Mouse (Mus musculus) layer of hippocampus, postnatal 36 days (tissue): Measurements from ENCODE around the gene Nxpe2. TPM values are rescaled to one million over a fixed set of nuclear protein-coding genes. Genes with fewer than 3 reads are reported as not detected.
A peak's percentile ranks its signal among the peaks of the same experiment; 100 is the strongest.
"Not testable (repeated sequence)": the region's sequence is repeated elsewhere in the genome, so short reads cannot be mapped to it uniquely, and the experiment has no call there.

Experiments
- DNase-seq, 2 experiments: peaks; one replicate each; pipeline ENCODE4 v3.0.0; 2022
- total RNA-seq, 2 experiments: library from RNA; stranded (reverse); gene quantifications; 2 replicates each; pipeline ENCODE4 v1.2.3; 2021

Gene Nxpe2
- under 1 TPM in 1 of 2 experiments, not detected in 1; 0.12 TPM for total RNA-seq

- DNase-seq = no peak
These were observed at the start of gene Nxpe2 for GRCm38 (mm10) chr9:48353148-48353698. Gene Nxpe2, minus strand, starts transcription at chr9:48353454.

DNA sequence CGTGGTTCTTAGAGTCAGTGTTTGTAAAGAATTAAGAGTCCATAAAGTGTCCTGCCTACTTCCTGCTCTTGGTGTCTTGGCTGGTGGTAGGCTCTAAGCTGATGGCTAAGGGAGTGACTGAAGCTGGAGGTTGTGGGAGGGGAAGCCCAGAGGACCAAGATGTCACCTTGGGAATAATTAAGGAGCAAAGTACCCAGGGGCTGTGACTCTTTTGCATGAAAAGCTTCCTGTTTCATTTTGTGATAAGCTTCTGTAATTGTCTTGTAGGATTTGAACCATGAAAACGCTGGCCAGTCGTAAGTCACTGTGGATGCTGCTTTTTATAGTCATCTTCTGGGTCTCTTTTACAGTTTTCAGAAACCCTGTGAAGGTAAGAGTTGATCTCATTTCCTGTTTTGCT lies 36.7 kb upstream of the Nxpe2 start:
- DNase-seq = no peak

- no peak for DNase-seq
These were observed 35.2 kb upstream of the Nxpe2 start for GRCm38 (mm10) chr9:48388451-48388850.

- DNase-seq = no peak
These were observed 21.1 kb upstream of the Nxpe2 start for GRCm38 (mm10) chr9:48374357-48374756.

DNA sequence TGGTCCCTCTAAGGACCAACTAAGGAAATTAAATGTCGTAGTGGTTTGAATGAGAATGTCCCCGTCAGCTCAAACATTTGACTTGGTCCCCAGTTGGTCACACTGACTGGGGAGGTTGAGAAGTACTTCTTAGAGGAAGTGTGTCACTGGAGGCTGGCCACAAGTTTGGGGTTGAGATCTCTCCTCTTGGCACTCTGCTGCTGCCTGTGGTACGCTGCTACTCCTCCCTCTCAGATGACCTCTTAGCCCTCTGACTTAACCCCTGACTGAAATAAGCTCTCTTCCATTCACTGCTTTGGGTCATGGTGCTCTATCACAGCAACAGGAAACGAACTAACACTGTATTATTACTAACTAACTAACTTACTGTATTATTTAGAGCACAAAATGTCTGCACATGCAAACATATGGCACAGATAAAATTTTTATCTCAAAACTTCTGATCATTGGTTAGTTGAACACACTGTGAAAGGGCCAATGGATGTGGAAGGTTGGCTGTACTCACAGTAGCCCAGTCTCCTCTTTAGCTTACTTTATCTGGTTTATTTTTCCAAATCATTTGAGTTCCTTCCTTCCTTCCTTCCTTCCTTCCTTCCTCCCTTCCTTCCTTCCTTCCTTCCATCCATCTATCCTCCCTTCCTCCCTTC lies 20.1 kb upstream of the Nxpe2 start:
- DNase-seq = no peak

DNA sequence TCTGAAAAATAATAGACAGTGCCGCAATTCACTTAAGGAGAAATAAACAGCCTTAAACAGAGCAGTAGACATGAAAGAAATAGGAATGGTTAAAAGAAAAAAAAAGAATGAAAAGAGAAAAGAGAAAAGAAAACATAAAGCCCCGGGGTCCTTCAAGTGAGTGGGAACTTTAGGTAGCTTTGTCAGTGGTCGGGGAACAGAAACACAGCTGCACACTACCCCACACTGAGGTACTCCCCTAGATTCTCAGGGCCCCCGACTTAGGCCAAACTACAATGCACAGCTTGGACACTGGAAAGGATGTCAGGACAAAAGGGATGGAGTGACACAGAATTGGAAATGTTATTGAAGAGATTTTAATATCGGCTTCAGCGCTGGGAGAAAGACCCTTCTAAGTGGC lies 9.5 kb upstream of the Nxpe2 start:
- no peak for DNase-seq

DNA sequence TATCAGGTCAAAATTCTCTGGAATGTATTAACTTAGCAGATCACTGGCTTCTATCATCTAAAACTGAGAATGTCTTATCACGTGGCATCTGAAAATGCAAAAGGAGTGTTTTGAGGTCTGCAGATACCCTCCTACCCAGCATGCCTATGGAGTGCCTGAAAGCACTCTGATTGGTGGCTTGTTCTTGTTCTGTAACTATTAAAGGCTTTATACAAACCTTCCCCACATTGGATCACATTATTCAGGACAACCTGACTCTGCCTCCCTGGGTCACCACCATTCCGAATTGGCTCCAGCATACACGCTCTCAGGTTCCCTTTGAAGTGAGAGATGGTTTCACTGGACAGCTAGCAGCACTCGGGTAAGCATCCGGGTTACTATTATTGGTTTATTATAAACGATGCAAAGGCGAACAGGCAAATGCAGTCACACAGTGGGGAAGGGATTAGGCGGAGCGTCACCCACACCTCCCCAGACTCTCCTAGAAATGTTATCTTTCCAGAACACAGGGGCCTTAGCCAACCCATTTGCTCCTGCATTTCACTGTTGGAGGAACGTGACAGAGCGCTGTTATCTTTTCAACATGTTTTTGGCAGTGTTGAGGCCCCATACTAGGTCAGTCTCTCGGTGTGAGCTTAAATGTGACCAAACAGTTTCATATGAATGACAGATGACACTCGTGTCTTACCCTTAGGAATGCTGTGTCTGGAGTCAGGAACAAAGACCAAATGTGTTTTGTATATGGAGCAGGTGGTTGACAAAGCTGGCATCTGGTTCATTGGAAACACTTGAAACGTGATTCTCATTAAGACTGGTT lies 8.8 kb upstream of the Nxpe2 start:
- DNase-seq = no peak

- no peak for DNase-seq
These were observed 7.6 kb upstream of the Nxpe2 start for GRCm38 (mm10) chr9:48360826-48361225.

GRCm38 (mm10) chr9:48357097-48357496 lies 3.8 kb upstream of the Nxpe2 start:
- DNase-seq = no peak

GRCm38 (mm10) chr9:48354793-48355192 lies 1.5 kb upstream of the Nxpe2 start:
- DNase-seq = peak; percentile 68 to 79

- DNase-seq = no peak
These were observed 868 bp upstream of the Nxpe2 start for GRCm38 (mm10) chr9:48354122-48354521.

- no peak for DNase-seq
These were observed 7.4 kb downstream of the Nxpe2 start for GRCm38 (mm10) chr9:48345866-48346265.

DNA sequence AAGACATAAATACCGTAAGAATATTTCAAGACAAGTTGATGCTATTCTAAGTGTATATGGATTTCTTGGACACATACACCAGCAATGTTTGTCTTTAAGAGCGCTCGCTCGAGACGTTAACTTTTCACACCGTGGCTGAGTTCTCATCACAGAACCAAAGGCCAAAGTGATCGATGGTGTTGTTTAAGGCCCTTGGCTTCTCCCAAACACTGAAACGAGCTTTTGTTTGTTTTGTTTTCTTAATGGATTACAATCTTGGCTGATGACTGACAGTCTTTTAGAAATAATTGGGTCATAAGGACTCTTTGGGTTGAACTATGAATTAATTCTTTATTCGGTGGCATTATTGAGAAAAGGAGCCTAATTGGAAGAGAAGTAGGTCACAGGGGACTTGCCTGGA lies 7.8 kb downstream of the Nxpe2 start:
- DNase-seq = no peak

DNA sequence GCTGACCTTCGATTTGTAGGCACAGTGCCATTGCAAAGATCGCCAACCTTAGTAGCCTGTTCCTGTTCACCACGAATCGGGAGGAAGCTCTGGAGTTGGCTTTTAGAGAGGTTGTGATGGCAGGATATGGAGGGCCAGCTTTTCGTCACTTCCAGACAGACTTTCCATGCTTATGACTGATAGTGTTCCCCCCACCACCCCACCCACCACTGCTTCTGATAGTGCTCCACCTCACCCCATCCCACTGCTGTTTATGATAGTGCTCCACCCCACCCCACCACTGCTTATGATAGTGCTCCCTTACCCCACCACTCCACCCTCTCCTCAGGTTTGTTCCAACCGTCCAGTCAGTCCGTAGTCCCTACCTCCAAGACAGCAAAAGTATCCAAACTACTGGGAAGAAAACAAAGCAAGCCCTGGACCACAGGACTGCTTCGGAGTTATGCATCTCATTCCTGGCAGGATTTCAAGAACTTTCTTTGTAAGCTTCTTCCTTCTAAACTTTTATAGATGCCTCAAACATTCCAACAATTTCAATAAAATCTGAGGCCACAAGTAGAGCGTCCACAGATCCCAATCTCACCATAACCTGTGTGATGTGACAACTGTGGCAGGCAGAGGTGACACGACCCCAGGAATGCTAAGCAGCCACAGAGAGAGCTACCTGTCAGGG lies 12.4 kb downstream of the Nxpe2 start:
- no peak for DNase-seq

DNA sequence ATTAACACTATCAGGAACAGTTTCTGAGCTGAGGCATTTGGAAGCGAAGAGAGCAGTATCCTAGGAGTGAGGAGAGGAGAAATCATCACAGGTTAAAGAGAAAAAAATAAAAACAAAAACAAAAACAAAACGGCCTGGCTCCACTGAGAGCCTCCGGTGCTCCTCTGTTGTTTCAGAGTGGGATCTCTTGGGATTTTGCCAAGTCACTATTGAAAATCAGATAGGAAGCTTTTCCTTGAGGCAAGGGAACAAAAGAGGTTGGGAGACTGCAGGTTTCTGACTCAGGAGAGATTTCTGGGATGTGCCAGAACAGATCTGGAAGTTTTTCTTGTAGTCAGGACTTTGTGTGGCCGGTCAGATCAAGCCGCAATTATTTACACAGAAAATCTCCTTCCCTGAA lies 13.7 kb downstream of the Nxpe2 start:
- no peak for DNase-seq

- DNase-seq = no peak
These were observed 14.3 kb downstream of the Nxpe2 start for GRCm38 (mm10) chr9:48338783-48339455.

GRCm38 (mm10) chr9:48329597-48329996 lies 23.7 kb downstream of the Nxpe2 start:
- no peak for DNase-seq

DNA sequence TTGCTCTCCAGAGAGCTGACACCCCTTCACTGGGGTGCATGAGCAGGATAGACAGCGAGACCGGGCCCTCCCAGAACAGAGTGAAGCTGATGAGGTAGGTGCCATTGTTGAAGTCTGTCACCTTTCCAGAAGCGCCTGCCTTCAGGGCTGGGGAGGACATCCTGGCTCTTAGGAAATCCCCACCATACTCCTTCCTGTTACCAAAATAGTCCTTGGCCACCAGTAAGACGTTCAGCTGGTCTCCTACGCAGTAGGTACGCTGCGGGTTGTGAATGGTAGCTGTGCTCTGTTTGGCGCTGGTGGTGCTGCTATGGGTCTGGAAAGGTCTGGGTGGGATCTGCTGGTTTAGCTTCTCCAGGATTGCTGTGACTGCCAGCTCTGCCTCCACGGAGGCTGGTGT lies 26.9 kb downstream of the Nxpe2 start:
- no peak for DNase-seq

- no peak for DNase-seq
These were observed 37.4 kb downstream of the Nxpe2 start for GRCm38 (mm10) chr9:48315825-48316224.

DNA sequence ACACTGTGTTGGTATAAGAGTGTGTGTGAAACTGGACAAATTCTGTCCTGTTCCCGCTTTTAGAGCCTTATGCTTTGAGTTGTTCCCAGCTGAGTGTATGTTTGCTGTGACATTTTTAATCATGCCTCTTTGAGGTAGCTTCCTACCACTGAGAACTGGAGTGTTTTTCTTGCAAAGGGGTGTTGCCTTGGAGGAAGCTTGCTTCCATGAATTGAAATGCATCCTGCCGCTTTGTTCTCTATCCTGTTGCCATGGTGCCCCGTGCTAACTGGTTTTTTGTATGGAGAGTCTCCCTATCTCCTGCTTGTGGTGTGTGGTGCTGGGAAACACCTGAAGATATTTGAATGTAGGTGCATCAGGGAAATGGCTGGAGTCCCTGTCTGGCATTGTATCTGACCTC lies 39.1 kb downstream of the Nxpe2 start:
- peak; percentile 4 to 9 for DNase-seq

DNA sequence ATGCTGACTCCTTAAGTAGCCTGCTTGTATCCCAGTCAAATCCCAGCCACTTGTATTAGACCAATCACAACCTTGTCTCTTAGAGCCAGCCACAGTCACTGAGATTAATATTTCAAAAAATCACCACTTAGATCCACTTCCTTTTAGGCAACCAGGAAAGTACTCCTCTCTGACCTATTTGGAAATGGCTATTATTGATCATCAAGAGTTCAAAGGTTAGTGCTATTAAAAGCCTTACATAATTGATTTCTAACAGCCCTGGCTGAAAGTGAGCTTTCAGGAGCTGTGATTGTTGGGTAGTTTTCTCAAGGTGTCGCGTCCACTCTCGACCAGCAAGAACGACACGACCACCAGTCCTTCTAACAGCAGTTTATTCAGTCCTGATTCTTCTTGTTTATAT lies 42.0 kb downstream of the Nxpe2 start:
- no peak for DNase-seq

DNA sequence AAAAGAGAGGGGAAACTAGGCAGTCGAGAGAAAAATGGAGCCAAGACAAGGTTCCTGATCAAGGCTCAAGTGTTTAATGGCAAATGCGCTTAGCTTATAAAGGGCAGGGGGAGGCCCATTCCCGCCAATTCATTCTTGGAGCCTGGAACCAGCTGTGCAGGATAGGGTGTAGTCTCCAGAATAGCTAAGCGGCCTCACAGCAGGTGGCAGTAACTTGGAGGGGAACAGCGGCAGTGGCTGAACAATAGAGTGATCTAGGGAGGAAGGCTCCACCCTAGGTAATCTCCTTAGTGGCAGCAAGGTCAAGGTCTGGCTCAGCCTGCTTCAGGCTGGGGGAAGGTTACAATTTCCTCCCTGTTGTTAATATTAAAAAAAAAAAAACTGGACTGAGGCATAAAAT lies 49.7 kb downstream of the Nxpe2 start:
- not testable (repeated sequence) for DNase-seq

DNA sequence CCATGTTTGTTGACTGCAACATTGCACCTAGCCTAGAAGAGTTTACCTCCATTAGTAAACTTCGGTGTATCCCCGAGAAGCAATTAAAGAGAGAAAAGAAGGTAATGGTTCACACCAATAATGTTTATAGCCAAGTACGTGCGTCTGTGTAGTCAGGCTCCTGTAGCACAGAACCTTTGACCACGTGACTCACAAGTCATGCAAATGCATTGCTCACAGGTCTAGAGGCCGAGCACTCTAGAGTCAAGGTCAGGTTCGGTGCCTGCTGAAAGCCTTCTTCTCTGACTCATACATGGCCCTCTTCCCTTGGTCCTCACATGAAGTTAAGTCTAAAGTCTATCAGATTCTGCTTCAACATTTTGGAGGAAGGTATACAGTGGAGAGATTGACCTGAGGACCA lies 54.3 kb downstream of the Nxpe2 start:
- no peak for DNase-seq
